Mouse (Mus musculus): ENCODE measurements around the gene S1pr5. TPM values are rescaled to one million over a fixed set of nuclear protein-coding genes. Genes with fewer than 3 reads are reported as not detected.
"Not testable (repeated sequence)": the region's sequence is repeated elsewhere in the genome, so short reads cannot be mapped to it uniquely, and the experiment has no call there.

S1pr5 gene
- polyA plus RNA-seq, 1 experiment from 2014 or later, result 0.48 TPM

DNA sequence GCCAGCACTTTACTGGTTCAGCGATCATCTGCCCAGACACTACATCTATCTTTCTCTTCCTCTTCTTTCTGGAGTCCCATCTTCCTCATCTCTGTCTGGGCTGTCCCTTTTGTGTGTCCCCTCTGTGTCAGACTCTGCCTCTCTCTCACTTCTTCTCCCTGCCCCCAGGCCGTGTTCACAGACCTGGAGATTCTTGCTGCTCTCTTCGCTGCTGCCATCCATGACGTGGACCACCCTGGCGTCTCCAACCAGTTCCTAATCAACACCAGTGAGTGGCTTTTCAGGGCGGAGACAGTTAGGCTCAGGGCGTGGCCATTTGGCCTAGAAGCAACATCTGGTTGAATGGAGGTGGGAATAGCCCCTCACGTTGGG is 44.1 kb downstream of the S1pr5 start:
- Histone ChIP-seq H3K27ac (ENCODE audit: low read length) (no peak overlapping the region), H3K4me1 (ENCODE audit: control insufficient read depth, insufficient read depth, low read length) (peaks cover 3% of the 10 kb centered on the region; the same call in 1 of the 2 replicates), H3K9me3 (ENCODE audit: control insufficient read depth, low read depth, low read length) (no peaks in the 10 kb centered on the region), H3K9ac (replicated peaks; ENCODE audit: low read depth, low read length) (no peak overlapping the region), H3K27me3 (ENCODE audit: control insufficient read depth, insufficient read depth, low read length) (no peaks in the 10 kb centered on the region), H3K4me2 (replicated peaks; ENCODE audit: low read depth, low read length) (peak overlapping the region; percentile 43), H3K4me3 (ENCODE audit: low read depth, low read length) (no peak overlapping the region), H3K36me3 (ENCODE audit: control insufficient read depth, insufficient read depth, low read length) (no peaks in the 10 kb centered on the region)
- no peak for ATAC-seq (ENCODE audit: insufficient number of reproducible peaks, insufficient read depth, low FRiP score, low read depth)
- WGBS, result 32% methylated on average over 8 of the region's 8 CpGs

DNA sequence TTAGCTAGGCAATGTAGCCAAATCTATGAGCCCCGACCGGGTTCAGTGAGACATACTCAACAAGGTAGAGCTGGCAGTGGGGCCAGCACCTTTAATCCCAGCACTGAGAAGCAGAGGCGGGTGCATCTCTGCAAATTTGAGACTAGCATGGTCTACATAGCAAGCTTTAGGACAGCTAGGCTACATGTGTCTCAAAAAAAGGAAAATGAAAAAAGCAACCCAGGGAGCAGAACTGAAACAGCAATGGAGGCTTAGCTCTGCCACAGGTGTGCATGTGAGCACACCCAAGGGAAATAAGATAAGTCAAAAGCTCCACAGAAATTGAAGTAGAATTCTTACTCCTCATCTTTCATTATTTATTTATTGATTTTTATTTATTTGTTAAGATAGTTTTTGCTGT is 49.3 kb downstream of the S1pr5 start:
- Histone ChIP-seq H3K36me3 (ENCODE audit: control insufficient read depth, insufficient read depth, low read length) (no peaks in the 10 kb centered on the region), H3K4me1 (ENCODE audit: control insufficient read depth, insufficient read depth, low read length) (peaks cover 7% of the 10 kb centered on the region; the same call in 1 of the 2 replicates), H3K4me3 (ENCODE audit: low read depth, low read length) (no peak overlapping the region), H3K9me3 (ENCODE audit: control insufficient read depth, low read depth, low read length) (no peaks in the 10 kb centered on the region), H3K27me3 (ENCODE audit: control insufficient read depth, insufficient read depth, low read length) (no peaks in the 10 kb centered on the region), H3K9ac (replicated peaks; ENCODE audit: low read depth, low read length) (no peak overlapping the region), H3K27ac (ENCODE audit: low read length) (no peak overlapping the region), H3K4me2 (replicated peaks; ENCODE audit: low read depth, low read length) (no peak overlapping the region)
- no peak for ATAC-seq (ENCODE audit: insufficient number of reproducible peaks, insufficient read depth, low FRiP score, low read depth)
- 82% methylated on average over 3 of the region's 3 CpGs for WGBS

DNA sequence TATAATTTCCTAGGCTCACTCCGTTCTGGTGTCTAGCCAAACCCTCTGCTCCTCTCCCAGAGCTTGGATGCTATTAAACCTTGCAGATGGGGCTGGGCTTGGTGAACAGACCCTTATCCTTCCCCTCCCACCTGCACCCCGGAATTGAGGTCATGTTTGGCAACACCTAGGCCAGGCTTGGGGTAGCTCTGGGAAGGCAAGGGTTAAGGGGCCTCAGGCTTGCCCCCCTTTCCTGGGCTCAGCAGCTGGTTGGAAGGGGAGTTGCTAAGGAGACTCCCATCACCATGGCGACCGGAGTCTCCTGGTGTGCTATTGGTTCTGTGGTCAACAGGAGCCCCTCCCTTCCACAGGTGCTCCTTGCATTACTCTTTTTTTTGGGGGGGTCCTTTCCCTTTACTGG is 50.3 kb downstream of the S1pr5 start:
- 25% methylated on average over 4 of the region's 4 CpGs for WGBS
- H3K36me3 ChIP-seq (ENCODE audit: control insufficient read depth, insufficient read depth, low read length), result no peaks in the 10 kb centered on the region
- no peak overlapping the region for H3K4me3 ChIP-seq (ENCODE audit: low read depth, low read length)
- no peaks in the 10 kb centered on the region for H3K9me3 ChIP-seq (ENCODE audit: control insufficient read depth, low read depth, low read length)
- no peak overlapping the region for H3K9ac ChIP-seq (replicated peaks; ENCODE audit: low read depth, low read length)
- no peak overlapping the region for H3K27ac ChIP-seq (ENCODE audit: low read length)
- no peak for ATAC-seq (ENCODE audit: insufficient number of reproducible peaks, insufficient read depth, low FRiP score, low read depth)
- no peaks in the 10 kb centered on the region for H3K27me3 ChIP-seq (ENCODE audit: control insufficient read depth, insufficient read depth, low read length)
- no peak overlapping the region for H3K4me2 ChIP-seq (replicated peaks; ENCODE audit: low read depth, low read length)
- H3K4me1 ChIP-seq (ENCODE audit: control insufficient read depth, insufficient read depth, low read length), result peaks cover 7% of the 10 kb centered on the region; the same call in 1 of the 2 replicates

GRCm38 (mm10) chr9:21196521-21197433 is 51.5 kb downstream of the S1pr5 start:
- peak overlapping the region; percentile 46 for H3K4me2 ChIP-seq (replicated peaks; ENCODE audit: low read depth, low read length)
- H3K27ac ChIP-seq (ENCODE audit: low read length), result no peak overlapping the region
- no peaks in the 10 kb centered on the region for H3K36me3 ChIP-seq (ENCODE audit: control insufficient read depth, insufficient read depth, low read length)
- no peaks in the 10 kb centered on the region for H3K9me3 ChIP-seq (ENCODE audit: control insufficient read depth, low read depth, low read length)
- H3K9ac ChIP-seq (replicated peaks; ENCODE audit: low read depth, low read length), result no peak overlapping the region
- peak overlapping the region; percentile 25 for H3K4me3 ChIP-seq (ENCODE audit: low read depth, low read length)
- peak; percentile 56; the same call in 1 of the 2 replicates for ATAC-seq (ENCODE audit: insufficient number of reproducible peaks, insufficient read depth, low FRiP score, low read depth)
- peaks cover 7% of the 10 kb centered on the region; the same call in 1 of the 2 replicates for H3K4me1 ChIP-seq (ENCODE audit: control insufficient read depth, insufficient read depth, low read length)
- H3K27me3 ChIP-seq (ENCODE audit: control insufficient read depth, insufficient read depth, low read length), result no peaks in the 10 kb centered on the region
- 28% methylated on average over 18 of the region's 19 CpGs for WGBS

DNA sequence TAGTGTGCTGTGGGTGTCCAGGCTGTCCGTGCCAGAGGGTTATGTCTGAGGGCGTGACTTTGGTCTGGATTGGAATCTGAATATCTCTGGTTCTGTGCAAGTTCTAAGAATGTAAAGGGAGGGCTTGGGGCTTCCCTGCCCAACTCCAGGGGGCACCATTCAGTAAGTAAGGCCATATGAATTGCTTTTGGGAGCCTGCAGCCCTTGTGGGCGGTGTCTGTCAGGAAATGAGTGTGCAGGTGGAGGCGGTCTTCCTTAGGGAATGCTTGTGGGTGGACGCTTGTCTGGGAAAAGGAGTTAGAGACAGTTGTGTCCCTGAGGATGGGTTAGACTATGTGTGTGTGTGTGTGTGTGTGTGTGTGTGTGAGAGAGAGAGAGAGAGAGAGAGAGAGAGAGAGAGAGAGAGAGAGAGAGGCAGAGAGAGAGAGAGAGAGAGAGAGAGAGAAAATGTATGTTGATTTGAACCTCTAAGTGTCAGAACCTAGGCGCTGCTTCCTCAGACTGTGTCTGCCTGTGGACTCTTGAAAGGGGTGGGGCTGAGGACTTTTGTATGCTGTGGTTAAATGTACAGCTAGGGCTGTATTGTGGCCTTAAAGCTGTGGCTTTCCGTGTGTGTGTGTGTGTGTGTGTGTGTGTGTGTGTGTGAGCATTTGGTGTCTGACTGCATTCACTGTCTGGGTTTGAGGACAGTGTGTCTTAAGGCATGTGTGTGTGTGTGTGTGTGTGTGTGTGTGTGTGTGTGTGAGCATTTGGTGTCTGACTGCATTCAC is 52.3 kb downstream of the S1pr5 start:
- H3K27me3 ChIP-seq (ENCODE audit: control insufficient read depth, insufficient read depth, low read length); H3K27ac ChIP-seq (ENCODE audit: low read length); H3K4me2 ChIP-seq (replicated peaks; ENCODE audit: low read depth, low read length); H3K9ac ChIP-seq (replicated peaks; ENCODE audit: low read depth, low read length); H3K4me1 ChIP-seq (ENCODE audit: control insufficient read depth, insufficient read depth, low read length); ATAC-seq (ENCODE audit: insufficient number of reproducible peaks, insufficient read depth, low FRiP score, low read depth); H3K4me3 ChIP-seq (ENCODE audit: low read depth, low read length); H3K36me3 ChIP-seq (ENCODE audit: control insufficient read depth, insufficient read depth, low read length); H3K9me3 ChIP-seq (ENCODE audit: control insufficient read depth, low read depth, low read length): not testable (repeated sequence)
- WGBS, result 56% methylated on average over 7 of the region's 7 CpGs

- no peak overlapping the region for H3K9ac ChIP-seq (replicated peaks; ENCODE audit: low read depth, low read length)
- ATAC-seq (ENCODE audit: insufficient number of reproducible peaks, insufficient read depth, low FRiP score, low read depth), result no peak
- H3K4me3 ChIP-seq (ENCODE audit: low read depth, low read length), result no peak overlapping the region
- H3K36me3 ChIP-seq (ENCODE audit: control insufficient read depth, insufficient read depth, low read length), result no peaks in the 10 kb centered on the region
- no peak overlapping the region for H3K27ac ChIP-seq (ENCODE audit: low read length)
- no peaks in the 10 kb centered on the region for H3K9me3 ChIP-seq (ENCODE audit: control insufficient read depth, low read depth, low read length)
- WGBS, result 80% methylated on average over 4 of the region's 4 CpGs
- peaks cover 7% of the 10 kb centered on the region; the same call in 1 of the 2 replicates for H3K4me1 ChIP-seq (ENCODE audit: control insufficient read depth, insufficient read depth, low read length)
- H3K4me2 ChIP-seq (replicated peaks; ENCODE audit: low read depth, low read length), result no peak overlapping the region
- no peaks in the 10 kb centered on the region for H3K27me3 ChIP-seq (ENCODE audit: control insufficient read depth, insufficient read depth, low read length)
These were observed 53.3 kb downstream of the S1pr5 start for GRCm38 (mm10) chr9:21194787-21195493.

- WGBS, result 80% methylated on average over 3 of the region's 3 CpGs
These were observed 54.5 kb downstream of the S1pr5 start for GRCm38 (mm10) chr9:21193786-21194185.

More at GRCm38 (mm10) chr9:21193786-21194185, 54.5 kb downstream of the S1pr5 start:
- Histone ChIP-seq H3K36me3 (ENCODE audit: control insufficient read depth, insufficient read depth, low read length) (no peaks in the 10 kb centered on the region), H3K9me3 (ENCODE audit: control insufficient read depth, low read depth, low read length) (no peaks in the 10 kb centered on the region), H3K4me2 (replicated peaks; ENCODE audit: low read depth, low read length) (no peak overlapping the region), H3K27me3 (ENCODE audit: control insufficient read depth, insufficient read depth, low read length) (no peaks in the 10 kb centered on the region), H3K9ac (replicated peaks; ENCODE audit: low read depth, low read length) (no peak overlapping the region), H3K4me1 (ENCODE audit: control insufficient read depth, insufficient read depth, low read length) (peaks cover 7% of the 10 kb centered on the region; the same call in 1 of the 2 replicates), H3K4me3 (ENCODE audit: low read depth, low read length) (no peak overlapping the region), H3K27ac (ENCODE audit: low read length) (no peak overlapping the region)
- ATAC-seq (ENCODE audit: insufficient number of reproducible peaks, insufficient read depth, low FRiP score, low read depth), result no peak
